20 mouse cellular contexts compared by ENCODE assay signal in genomic region chr1:35975611-35976208, GRCm38 (mm10).
DNase-seq lines count a peak whose midpoint lies in the region; ATAC-seq and TF ChIP-seq lines count a peak whose summit lies in the region.
"Had no signal": no experiment of that assay in that cellular context is flagged by ENCODE, and none has a peak within 500 bp of the region (broad histone marks: within the 10 kb centered on the region; RNA-seq: fewer than 3 reads in every experiment).

No protein-coding gene starts in this region.

- H3K27ac ChIP-seq in lung, embryonic 14.5 days (ENCODE audit: low read depth) = no peak overlapping the region
- peak overlapping the region; percentile 68 for H3K27ac ChIP-seq in liver, embryonic 12.5 days
- H3K27ac ChIP-seq: forebrain, embryonic 15.5 days; gastrocnemius, adult 2 months; hindbrain, embryonic 15.5 days; midbrain, embryonic 10.5 days had no signal

- no peak for TF ChIP-seq CTCF in lung, embryonic 14.5 days (IDR thresholded peaks at IDR 0.05; ENCODE audit: low read depth)

- H3K4me2 ChIP-seq in lung, embryonic 14.5 days = no peak overlapping the region
- peak overlapping the region; percentile 24 for H3K4me2 ChIP-seq in liver, embryonic 12.5 days
- H3K4me2 ChIP-seq: forebrain, embryonic 15.5 days; hindbrain, embryonic 15.5 days had no signal

- ATAC-seq in lung, embryonic 14.5 days (ENCODE audit: insufficient read depth) = peak; percentile 24; the same call in 1 of the 2 replicates
- peak; percentile 93 for ATAC-seq in liver, embryonic 12.5 days
- ATAC-seq in megakaryocyte-erythroid progenitor cell, adult 5-6 weeks (replicated peaks; ENCODE audit: low FRiP score, low TSS enrichment, poor library complexity, severe bottlenecking) = peak; percentile 89
- no peak for ATAC-seq in activated CD4-positive, CD25-positive, alpha-beta regulatory T cell, adult 4 months
- ATAC-seq: forebrain, embryonic 15.5 days; intestine, postnatal 0 days had no signal

- H3K9ac ChIP-seq in lung, embryonic 14.5 days = no peak overlapping the region
- no peak overlapping the region for H3K9ac ChIP-seq in liver, embryonic 12.5 days
- H3K9ac ChIP-seq: forebrain, embryonic 15.5 days; hindbrain, embryonic 15.5 days had no signal

- H3K9me3 ChIP-seq in lung, embryonic 14.5 days (ENCODE audit: low read depth, low read length) = no peaks in the 10 kb centered on the region
- H3K9me3 ChIP-seq in liver, embryonic 12.5 days (replicated peaks) = no peaks in the 10 kb centered on the region
- H3K9me3 ChIP-seq: forebrain, embryonic 15.5 days; hindbrain, embryonic 15.5 days; midbrain, embryonic 10.5 days had no signal

- no peak overlapping the region for H3K4me3 ChIP-seq in lung, embryonic 14.5 days (ENCODE audit: low read depth, low read length)
- no peak overlapping the region for H3K4me3 ChIP-seq in liver, embryonic 12.5 days
- H3K4me3 ChIP-seq: forebrain, embryonic 15.5 days; gastrocnemius, adult 2 months; hindbrain, embryonic 15.5 days; midbrain, embryonic 10.5 days had no signal

- H3K4me1 ChIP-seq in lung, embryonic 14.5 days (ENCODE audit: insufficient read depth) = no peaks in the 10 kb centered on the region
- peaks cover 27% of the 10 kb centered on the region for H3K4me1 ChIP-seq in liver, embryonic 12.5 days
- H3K4me1 ChIP-seq: forebrain, embryonic 15.5 days; hindbrain, embryonic 15.5 days had no signal

- 55% methylated on average over 3 of the region's 3 CpGs for WGBS in lung, embryonic 14.5 days
- WGBS in liver, embryonic 12.5 days (ENCODE audit: insufficient replicate concordance) = 33% methylated on average over 3 of the region's 3 CpGs

- no peaks in the 10 kb centered on the region for H3K27me3 ChIP-seq in lung, embryonic 14.5 days (ENCODE audit: insufficient read depth, low read length)
- H3K27me3 ChIP-seq in liver, embryonic 12.5 days (replicated peaks) = no peaks in the 10 kb centered on the region
- H3K27me3 ChIP-seq: CH12.LX; forebrain, embryonic 15.5 days; hindbrain, embryonic 15.5 days had no signal

- no peak for DNase-seq in lung, embryonic 14.5 days
- DNase-seq in lung, postnatal 10 days = no peak
- DNase-seq in c-Kit-positive CD71-positive TER-119-negative erythroid progenitor cells, embryonic 14.5 days (ENCODE audit: low read depth) = peak; percentile 44
- DNase-seq in frontal cortex, postnatal 10 days (ENCODE audit: low spot score in 2 of 2) = no peak
- no peak for DNase-seq in right cerebral cortex, adult 18-20 months
- DNase-seq: cerebellum, adult 18-20 months; gastrocnemius, adult 2 months; heart, postnatal 10 days; kidney, postnatal 14 days; left cerebral cortex, postnatal 4 days; lung, adult 2 months; thymus, postnatal 36 days had no signal

- no peaks in the 10 kb centered on the region for H3K36me3 ChIP-seq in lung, embryonic 14.5 days (ENCODE audit: insufficient read depth)
- H3K36me3 ChIP-seq in liver, embryonic 12.5 days = no peaks in the 10 kb centered on the region
- H3K36me3 ChIP-seq: forebrain, embryonic 15.5 days; hindbrain, embryonic 15.5 days; midbrain, embryonic 10.5 days had no signal
